Mouse (Mus musculus): Measurements from ENCODE around the gene Ism1. TPM values are rescaled to one million over a fixed set of nuclear protein-coding genes. Genes with fewer than 3 reads are reported as not detected.

Ism1 gene
- polyA plus RNA-seq, 1 experiment from 2014 or later = 0.98 TPM

DNA sequence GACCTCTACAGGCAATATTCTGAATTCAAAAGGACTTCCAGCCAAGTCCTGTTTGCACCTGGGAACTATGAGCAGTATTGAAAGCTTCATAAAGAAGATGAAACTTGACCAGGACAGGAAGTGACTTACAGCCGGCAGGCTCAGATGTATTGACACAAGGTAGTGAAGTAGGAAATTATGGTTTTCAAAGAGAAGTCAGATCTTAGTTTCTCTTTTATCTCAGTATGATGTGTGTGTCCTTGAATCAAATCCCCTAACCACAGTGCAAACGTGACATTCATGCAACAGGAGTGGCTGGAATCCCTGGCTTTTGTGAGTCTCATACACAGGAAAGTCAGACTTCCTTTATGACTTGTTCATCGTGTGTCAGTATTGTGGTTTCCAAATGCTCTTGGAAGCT, 27.0 kb downstream of the Ism1 start:
- Histone ChIP-seq H3K9me3 (ENCODE audit: control insufficient read depth, low read length) (0 out of 2 replicates have a peak, but pooled peaks cover 4% of the 10 kb centered on the region), H3K36me3 (replicated peaks; ENCODE audit: control insufficient read depth, insufficient read depth) (no peaks in the 10 kb centered on the region), H3K9ac (no peak overlapping the region), H3K4me2 (replicated peaks) (no peak overlapping the region), H3K27ac (no peak overlapping the region), H3K4me3 (replicated peaks; ENCODE audit: low read length) (no peak overlapping the region), H3K27me3 (ENCODE audit: control insufficient read depth, insufficient read depth, low read length) (no peaks in the 10 kb centered on the region), H3K4me1 (replicated peaks; ENCODE audit: control insufficient read depth, insufficient read depth, low read length) (no peaks in the 10 kb centered on the region)
- DNase-seq (ENCODE audit: low spot score) = no peak
- WGBS = 87% methylated on average over 3 of the region's 3 CpGs
- ATAC-seq (ENCODE audit: low FRiP score) = no peak

- no peaks in the 10 kb centered on the region for H3K9me3 ChIP-seq (ENCODE audit: control insufficient read depth, low read length)
- no peak overlapping the region for H3K4me3 ChIP-seq (replicated peaks; ENCODE audit: low read length)
- no peak for DNase-seq (ENCODE audit: low spot score)
- no peaks in the 10 kb centered on the region for H3K27me3 ChIP-seq (ENCODE audit: control insufficient read depth, insufficient read depth, low read length)
- no peak overlapping the region for H3K27ac ChIP-seq
- H3K9ac ChIP-seq = no peak overlapping the region
- no peak for ATAC-seq (ENCODE audit: low FRiP score)
- no peaks in the 10 kb centered on the region for H3K4me1 ChIP-seq (replicated peaks; ENCODE audit: control insufficient read depth, insufficient read depth, low read length)
- no peaks in the 10 kb centered on the region for H3K36me3 ChIP-seq (replicated peaks; ENCODE audit: control insufficient read depth, insufficient read depth)
- no peak overlapping the region for H3K4me2 ChIP-seq (replicated peaks)
- 70% methylated on average over 6 of the region's 6 CpGs for WGBS
Measured at GRCm38 (mm10) chr2:139708194-139708899, 30.4 kb downstream of the Ism1 start.

DNA sequence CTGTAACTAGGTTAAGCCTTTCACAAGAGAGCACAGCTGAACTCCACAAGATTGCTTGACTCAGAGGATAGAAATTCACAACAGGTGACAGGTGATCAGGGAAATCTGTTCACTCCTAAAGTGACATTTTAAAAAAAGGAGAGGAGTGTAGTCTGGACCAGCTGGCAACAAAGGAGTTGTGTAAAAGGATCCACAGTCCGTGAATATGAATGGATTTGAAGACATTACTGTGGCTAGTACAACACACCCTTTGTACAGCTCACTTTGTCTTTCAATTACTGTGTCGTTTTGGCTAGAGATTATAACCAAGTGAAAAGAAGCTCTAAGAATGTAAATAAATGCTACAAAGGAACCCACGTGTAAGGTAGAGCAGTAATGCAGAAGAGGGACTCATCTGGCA, 33.7 kb downstream of the Ism1 start:
- ATAC-seq (ENCODE audit: low FRiP score) (no peak), DNase-seq (ENCODE audit: low spot score) (no peak)
- no peaks in the 10 kb centered on the region for H3K36me3 ChIP-seq (replicated peaks; ENCODE audit: control insufficient read depth, insufficient read depth)
- H3K9ac ChIP-seq = no peak overlapping the region
- WGBS = 31% methylated on average over 3 of the region's 3 CpGs
- no peak overlapping the region for H3K4me3 ChIP-seq (replicated peaks; ENCODE audit: low read length)
- no peaks in the 10 kb centered on the region for H3K9me3 ChIP-seq (ENCODE audit: control insufficient read depth, low read length)
- H3K27ac ChIP-seq = no peak overlapping the region
- no peaks in the 10 kb centered on the region for H3K27me3 ChIP-seq (ENCODE audit: control insufficient read depth, insufficient read depth, low read length)
- no peak overlapping the region for H3K4me2 ChIP-seq (replicated peaks)
- H3K4me1 ChIP-seq (replicated peaks; ENCODE audit: control insufficient read depth, insufficient read depth, low read length) = no peaks in the 10 kb centered on the region

DNA sequence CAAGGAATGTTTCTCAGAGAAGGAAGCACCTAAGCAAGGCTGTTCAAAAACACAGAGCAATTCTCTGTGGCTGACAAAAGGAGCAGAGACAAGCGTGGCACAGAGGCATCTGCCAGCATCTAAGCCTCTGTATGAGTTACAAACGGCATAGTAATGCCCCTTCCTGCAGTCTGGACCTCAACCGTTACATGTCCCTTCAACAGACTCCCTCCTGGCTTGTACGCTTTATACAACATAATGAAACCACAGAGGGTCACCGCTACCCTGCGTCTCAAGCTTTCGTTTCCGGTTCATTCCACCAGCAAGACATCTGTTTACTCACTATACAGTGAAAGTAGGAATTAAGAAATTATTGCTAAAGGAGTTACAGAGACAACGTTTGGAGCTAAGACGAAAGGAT, 34.1 kb downstream of the Ism1 start:
- 75% methylated on average over 10 of the region's 10 CpGs for WGBS
- Histone ChIP-seq H3K9ac (no peak overlapping the region), H3K36me3 (replicated peaks; ENCODE audit: control insufficient read depth, insufficient read depth) (no peaks in the 10 kb centered on the region), H3K4me1 (replicated peaks; ENCODE audit: control insufficient read depth, insufficient read depth, low read length) (no peaks in the 10 kb centered on the region), H3K27ac (no peak overlapping the region), H3K4me3 (replicated peaks; ENCODE audit: low read length) (no peak overlapping the region), H3K4me2 (replicated peaks) (no peak overlapping the region), H3K9me3 (ENCODE audit: control insufficient read depth, low read length) (no peaks in the 10 kb centered on the region), H3K27me3 (ENCODE audit: control insufficient read depth, insufficient read depth, low read length) (no peaks in the 10 kb centered on the region)
- DNase-seq (ENCODE audit: low spot score) = no peak
- no peak for ATAC-seq (ENCODE audit: low FRiP score)

GRCm38 (mm10) chr2:139714206-139714605, 36.2 kb downstream of the Ism1 start:
- Histone ChIP-seq H3K27ac (no peak overlapping the region), H3K4me1 (replicated peaks; ENCODE audit: control insufficient read depth, insufficient read depth, low read length) (no peaks in the 10 kb centered on the region), H3K27me3 (ENCODE audit: control insufficient read depth, insufficient read depth, low read length) (no peaks in the 10 kb centered on the region), H3K9ac (no peak overlapping the region), H3K4me3 (replicated peaks; ENCODE audit: low read length) (no peak overlapping the region), H3K9me3 (ENCODE audit: control insufficient read depth, low read length) (no peaks in the 10 kb centered on the region), H3K36me3 (replicated peaks; ENCODE audit: control insufficient read depth, insufficient read depth) (no peaks in the 10 kb centered on the region), H3K4me2 (replicated peaks) (no peak overlapping the region)
- ATAC-seq (ENCODE audit: low FRiP score) = no peak
- 79% methylated on average over 3 of the region's 3 CpGs for WGBS
- DNase-seq (ENCODE audit: low spot score) = no peak

- Histone ChIP-seq H3K4me1 (replicated peaks; ENCODE audit: control insufficient read depth, insufficient read depth, low read length) (no peaks in the 10 kb centered on the region), H3K4me2 (replicated peaks) (no peak overlapping the region)
- 83% methylated on average over 1 of the region's 1 CpGs for WGBS
Measured at GRCm38 (mm10) chr2:139717772-139718171, 39.8 kb downstream of the Ism1 start.

DNA sequence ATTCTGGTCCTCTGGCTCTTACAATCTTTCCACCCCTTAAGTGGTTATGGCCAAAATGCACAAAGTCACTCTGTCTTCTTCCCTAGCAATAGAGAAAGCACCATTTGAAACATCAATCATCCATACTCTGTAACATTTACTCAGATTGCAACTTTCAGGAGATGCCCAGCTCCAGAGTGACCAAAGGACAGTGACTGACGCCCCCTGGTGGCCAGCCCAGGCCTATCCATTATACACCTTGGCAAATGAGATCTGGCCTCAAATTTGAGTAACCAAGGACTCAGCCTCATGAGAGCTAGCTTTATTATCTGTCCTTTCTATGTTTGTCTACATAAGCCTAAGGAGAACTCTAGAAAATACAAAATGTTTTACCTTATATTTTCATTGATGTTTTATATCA, 44.7 kb downstream of the Ism1 start:
- ATAC-seq (ENCODE audit: low FRiP score) = peak; percentile 46; the same call in 1 of the 2 replicates

More at GRCm38 (mm10) chr2:139717772-139718171, 39.8 kb downstream of the Ism1 start:
- Histone ChIP-seq H3K9ac (no peak overlapping the region), H3K9me3 (ENCODE audit: control insufficient read depth, low read length) (no peaks in the 10 kb centered on the region), H3K36me3 (replicated peaks; ENCODE audit: control insufficient read depth, insufficient read depth) (no peaks in the 10 kb centered on the region), H3K27ac (no peak overlapping the region), H3K4me3 (replicated peaks; ENCODE audit: low read length) (no peak overlapping the region), H3K27me3 (ENCODE audit: control insufficient read depth, insufficient read depth, low read length) (no peaks in the 10 kb centered on the region)
- DNase-seq (ENCODE audit: low spot score) (no peak), ATAC-seq (ENCODE audit: low FRiP score) (no peak)

GRCm38 (mm10) chr2:139723304-139723703, 45.3 kb downstream of the Ism1 start:
- ATAC-seq (ENCODE audit: low FRiP score) = no peak
- Histone ChIP-seq H3K27ac (peak overlapping the region; percentile 24; the same call in 1 of the 2 replicates), H3K9me3 (ENCODE audit: control insufficient read depth, low read length) (no peaks in the 10 kb centered on the region), H3K36me3 (replicated peaks; ENCODE audit: control insufficient read depth, insufficient read depth) (no peaks in the 10 kb centered on the region), H3K4me1 (replicated peaks; ENCODE audit: control insufficient read depth, insufficient read depth, low read length) (no peaks in the 10 kb centered on the region; the same call in 1 of the 2 replicates), H3K4me2 (replicated peaks) (no peak overlapping the region), H3K4me3 (replicated peaks; ENCODE audit: low read length) (no peak overlapping the region), H3K9ac (no peak overlapping the region), H3K27me3 (ENCODE audit: control insufficient read depth, insufficient read depth, low read length) (no peaks in the 10 kb centered on the region)
- WGBS = 78% methylated on average over 3 of the region's 3 CpGs
- DNase-seq (ENCODE audit: low spot score) = no peak

More for the DNA sequence above, 44.7 kb downstream of the Ism1 start:
- no peaks in the 10 kb centered on the region; the same call in 1 of the 2 replicates for H3K4me1 ChIP-seq (replicated peaks; ENCODE audit: control insufficient read depth, insufficient read depth, low read length)
- no peak overlapping the region for H3K4me3 ChIP-seq (replicated peaks; ENCODE audit: low read length)
- 0% methylated on average over 1 of the region's 1 CpGs for WGBS
- no peaks in the 10 kb centered on the region for H3K36me3 ChIP-seq (replicated peaks; ENCODE audit: control insufficient read depth, insufficient read depth)
- H3K9me3 ChIP-seq (ENCODE audit: control insufficient read depth, low read length) = no peaks in the 10 kb centered on the region
- DNase-seq (ENCODE audit: low spot score) = no peak
- no peak overlapping the region for H3K4me2 ChIP-seq (replicated peaks)
- no peak overlapping the region for H3K27ac ChIP-seq
- H3K9ac ChIP-seq = no peak overlapping the region
- H3K27me3 ChIP-seq (ENCODE audit: control insufficient read depth, insufficient read depth, low read length) = no peaks in the 10 kb centered on the region

GRCm38 (mm10) chr2:139724202-139724838, 46.3 kb downstream of the Ism1 start:
- H3K4me1 ChIP-seq (replicated peaks; ENCODE audit: control insufficient read depth, insufficient read depth, low read length) = no peaks in the 10 kb centered on the region; the same call in 1 of the 2 replicates
- WGBS = 67% methylated on average over 4 of the region's 4 CpGs
- no peak overlapping the region for H3K27ac ChIP-seq
- no peaks in the 10 kb centered on the region for H3K36me3 ChIP-seq (replicated peaks; ENCODE audit: control insufficient read depth, insufficient read depth)
- no peak overlapping the region for H3K4me2 ChIP-seq (replicated peaks)
- H3K27me3 ChIP-seq (ENCODE audit: control insufficient read depth, insufficient read depth, low read length) = no peaks in the 10 kb centered on the region
- no peak overlapping the region for H3K4me3 ChIP-seq (replicated peaks; ENCODE audit: low read length)
- ATAC-seq (ENCODE audit: low FRiP score) = peak; percentile 62; the same call in 1 of the 2 replicates
- no peaks in the 10 kb centered on the region for H3K9me3 ChIP-seq (ENCODE audit: control insufficient read depth, low read length)
- H3K9ac ChIP-seq = no peak overlapping the region
- no peak for DNase-seq (ENCODE audit: low spot score)
